Mouse (Mus musculus) spleen, postnatal 4 days (tissue): ENCODE data around the gene Ctcf.
A peak's percentile ranks its signal among the peaks of the same experiment; 100 is the strongest.
"Not testable (repeated sequence)": the region's sequence is repeated elsewhere in the genome, so short reads cannot be mapped to it uniquely, and the experiment has no call there.

Experiments used
- DNase-seq, 2 experiments: peaks; one replicate each; pipeline ENCODE4 v3.0.0; 2022; ENCODE audit warnings: low spot score in 2 of 2

Ctcf gene

DNA sequence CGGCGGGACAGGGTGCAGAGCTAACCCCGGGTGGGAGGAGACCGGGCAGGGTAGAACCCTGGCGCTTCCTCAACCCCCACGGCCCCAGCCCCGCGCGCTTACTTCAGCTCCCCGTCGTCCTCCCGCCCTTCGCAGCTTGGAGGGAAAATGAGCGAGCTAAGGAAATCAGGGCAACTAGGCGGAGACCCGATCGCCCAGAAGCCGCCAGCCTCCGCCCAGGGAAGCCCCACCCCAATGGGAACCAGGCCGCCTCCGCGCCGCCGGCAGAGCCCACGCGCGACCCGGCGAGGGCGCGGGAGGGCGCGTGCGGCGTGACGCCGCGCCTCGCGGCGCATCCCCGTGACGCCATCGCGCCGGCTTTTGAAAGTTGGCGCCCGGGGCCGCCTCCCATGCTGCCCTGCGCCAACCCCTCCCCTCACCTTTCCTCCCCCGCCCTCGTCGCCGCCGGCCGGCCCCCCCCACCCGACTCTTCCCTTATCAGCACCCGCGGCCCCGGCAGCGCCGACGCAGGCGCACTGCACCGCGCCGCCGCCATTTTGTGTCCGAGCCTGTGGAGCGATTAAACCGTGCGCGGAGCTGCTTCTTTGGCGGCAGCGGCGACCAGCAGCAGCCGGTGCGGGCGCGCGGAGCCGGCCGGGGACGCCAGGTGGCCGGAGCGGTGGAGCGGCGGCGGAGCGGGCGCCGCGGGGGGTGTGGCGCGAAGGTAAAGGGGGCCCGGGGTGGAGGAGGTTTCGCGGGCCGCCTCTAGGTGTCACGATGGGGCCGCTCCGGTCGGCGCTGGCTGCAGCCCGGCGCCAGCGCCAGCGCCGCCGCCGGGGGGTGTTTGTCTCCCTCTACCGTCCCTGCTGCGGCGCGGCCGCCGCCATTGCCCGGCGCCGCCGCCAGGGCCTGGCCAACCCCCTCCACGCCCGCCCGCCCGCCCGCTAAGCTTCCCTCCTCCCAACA, at the start of gene Ctcf:
TSS of gene Ctcf (plus strand) at position 551 of the 945 bp plus-strand sequence.
- DNase-seq: peak; percentile 92 to 96

DNA sequence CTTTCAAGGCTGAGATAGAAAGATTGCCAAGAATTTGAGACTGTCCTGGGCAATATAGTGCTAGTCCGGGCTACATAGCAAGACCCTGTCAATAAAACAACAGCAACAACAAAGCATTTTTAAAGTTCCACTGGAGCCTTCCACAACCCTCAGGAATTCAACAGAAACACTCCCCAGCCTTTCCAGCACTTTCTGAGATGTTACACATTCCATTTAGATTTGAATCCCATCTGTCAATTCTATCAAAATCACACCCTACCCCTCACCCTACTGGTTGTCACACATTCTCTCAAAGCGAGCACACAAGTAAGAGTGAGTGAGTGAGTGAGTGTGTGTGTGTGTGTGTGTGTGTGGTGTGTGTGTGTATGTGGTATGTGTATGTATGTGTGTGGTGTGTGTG, 43.9 kb upstream of the Ctcf start:
- DNase-seq: no peak

DNA sequence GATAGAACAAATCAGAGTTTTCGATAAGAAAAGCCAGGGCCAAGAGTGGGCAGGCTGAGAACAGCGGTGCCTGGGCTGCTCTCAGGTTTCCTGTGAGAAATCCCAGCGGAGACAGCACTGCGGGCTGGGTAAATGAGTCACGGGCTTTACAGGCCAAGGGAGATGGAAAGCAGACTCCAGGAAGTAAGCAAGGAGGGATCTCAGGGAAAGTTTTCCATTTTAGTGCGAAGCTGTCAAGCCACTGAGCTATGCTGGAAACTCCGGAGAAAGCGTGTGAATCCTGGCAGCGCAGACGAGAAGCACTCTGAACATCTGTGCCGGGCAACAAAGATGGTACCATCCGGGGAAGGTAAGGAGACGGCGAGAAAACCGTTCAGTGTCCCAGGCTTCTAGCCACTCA, 42.5 kb upstream of the Ctcf start:
- DNase-seq: no peak

DNA sequence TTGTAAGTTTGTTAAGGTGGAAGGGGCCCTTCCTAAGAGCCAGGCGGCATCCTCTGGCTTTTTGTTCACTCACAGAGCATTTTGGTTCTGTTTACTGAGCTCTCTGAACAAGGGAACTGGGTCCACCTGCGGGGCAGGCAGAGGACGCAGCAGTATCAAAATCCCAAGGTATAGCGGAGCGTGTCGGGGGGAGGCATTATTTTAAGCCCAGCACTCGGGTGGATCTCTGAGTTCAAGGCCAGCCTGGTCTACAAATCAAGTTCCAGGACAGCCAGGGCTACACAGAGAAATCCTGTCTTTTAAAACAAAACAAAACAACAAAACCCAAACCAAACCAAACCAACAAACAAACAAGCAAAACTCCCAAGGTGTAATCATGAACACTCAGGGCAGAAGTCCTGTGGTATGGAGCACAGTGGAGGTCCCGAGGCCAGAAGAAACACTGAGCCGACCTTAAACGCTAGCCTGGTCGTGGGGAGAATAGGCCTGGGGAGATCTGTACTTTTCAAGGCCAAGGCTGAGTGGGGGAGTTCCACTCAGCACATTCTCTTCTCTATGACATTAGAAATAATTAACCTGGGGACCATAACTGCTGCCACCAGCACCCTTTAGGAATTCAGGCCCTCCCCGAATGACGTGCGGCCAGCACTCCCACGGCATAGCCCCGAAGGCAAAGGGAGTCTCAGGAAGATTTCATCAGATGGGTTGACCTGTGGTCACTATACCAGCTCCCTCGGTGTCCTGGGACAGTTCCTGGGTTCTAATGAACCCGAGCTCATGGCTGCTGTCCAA, 41.7 kb upstream of the Ctcf start:
- no peak for DNase-seq

DNA sequence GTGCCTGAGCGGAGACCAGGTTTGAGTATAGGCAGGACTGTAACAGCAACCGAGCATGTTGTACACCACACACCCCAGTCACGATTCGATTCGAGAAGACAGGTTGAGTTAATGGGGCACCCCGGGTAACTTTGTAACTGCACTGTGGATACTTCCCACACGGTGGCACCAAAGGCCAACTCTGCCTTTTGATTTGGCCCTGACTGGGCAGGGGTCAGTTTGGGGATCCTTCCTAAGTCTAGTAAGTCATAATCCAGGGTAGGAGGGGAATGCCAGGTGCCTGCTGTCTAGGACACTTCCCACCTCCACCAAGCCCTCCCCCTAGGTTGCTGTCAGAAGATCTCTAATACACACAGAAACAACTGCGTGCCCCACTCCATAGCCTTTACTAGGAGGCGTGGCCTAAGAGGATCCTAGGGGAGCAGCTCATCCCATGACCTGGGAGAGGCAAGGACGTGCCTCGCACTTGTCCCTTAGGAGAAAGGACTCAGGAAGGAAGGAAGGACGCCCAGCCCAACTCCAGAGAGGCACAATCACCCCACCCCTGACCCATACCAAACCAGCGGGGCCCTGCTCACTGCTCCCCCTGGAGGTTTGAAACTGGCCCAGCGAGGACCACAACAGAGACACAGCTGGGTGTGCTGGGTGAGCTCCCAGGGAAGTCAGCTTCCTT, 39.9 kb upstream of the Ctcf start:
- peak; percentile 67 to 85 for DNase-seq

DNA sequence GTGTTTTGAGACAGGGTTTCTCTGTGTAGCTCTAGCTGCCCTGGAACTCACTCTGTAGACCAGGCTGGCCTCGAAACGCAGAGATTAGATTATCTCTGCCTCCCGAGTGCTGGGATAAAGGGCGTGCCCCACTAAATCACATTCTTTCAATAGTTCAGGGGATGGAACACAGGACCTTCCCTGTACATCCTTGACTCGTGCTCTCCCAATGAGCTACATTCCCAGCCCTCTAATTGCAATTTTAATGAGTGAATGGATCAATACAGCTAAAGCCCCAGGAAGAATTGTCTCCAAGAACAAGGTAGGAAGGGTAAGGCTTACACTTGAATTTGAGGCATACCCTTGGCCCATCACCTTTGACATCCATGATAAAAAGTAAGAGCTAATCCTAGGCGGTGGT, 37.6 kb upstream of the Ctcf start:
- no peak for DNase-seq

DNA sequence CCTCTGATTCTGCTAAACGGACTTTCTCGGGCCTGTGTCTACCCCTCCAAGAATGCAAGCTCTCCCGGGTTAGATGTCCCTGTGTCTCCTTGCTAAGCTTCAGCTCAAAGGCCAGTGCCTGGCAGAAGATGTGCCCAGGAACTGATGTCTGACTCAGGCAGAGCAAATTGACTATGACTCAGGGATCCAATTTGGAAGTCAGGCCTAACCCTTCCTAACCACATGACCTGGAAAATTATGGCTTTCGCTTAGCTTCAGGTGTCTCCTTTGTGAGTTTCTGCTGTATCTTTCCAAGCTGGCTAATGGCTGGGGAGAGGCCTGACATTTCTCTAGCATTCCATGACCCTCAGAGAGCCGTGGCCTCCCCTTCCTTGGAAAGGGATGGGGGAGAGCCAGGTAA, 35.1 kb upstream of the Ctcf start:
- no peak for DNase-seq

DNA sequence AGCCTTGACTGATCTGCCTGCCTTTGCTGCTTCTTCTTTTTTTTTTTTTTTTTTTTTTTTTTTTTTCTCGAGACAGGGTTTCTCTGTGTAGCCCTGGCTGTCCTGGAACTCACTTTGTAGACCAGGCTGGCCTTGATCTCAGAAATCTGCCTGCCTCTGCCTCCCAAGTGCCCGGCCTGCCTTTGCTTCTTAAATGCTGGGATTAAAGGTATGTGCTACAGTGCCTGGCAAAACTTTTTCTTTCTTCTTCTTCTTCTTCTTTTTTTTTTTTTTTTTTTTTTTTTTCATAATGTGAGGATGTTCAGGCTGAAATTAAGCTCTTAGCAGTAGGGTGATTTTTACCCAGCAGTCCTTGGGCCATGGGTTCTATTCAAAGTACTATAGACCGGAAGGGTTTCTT, 33.8 kb upstream of the Ctcf start:
- not testable (repeated sequence) for DNase-seq

DNA sequence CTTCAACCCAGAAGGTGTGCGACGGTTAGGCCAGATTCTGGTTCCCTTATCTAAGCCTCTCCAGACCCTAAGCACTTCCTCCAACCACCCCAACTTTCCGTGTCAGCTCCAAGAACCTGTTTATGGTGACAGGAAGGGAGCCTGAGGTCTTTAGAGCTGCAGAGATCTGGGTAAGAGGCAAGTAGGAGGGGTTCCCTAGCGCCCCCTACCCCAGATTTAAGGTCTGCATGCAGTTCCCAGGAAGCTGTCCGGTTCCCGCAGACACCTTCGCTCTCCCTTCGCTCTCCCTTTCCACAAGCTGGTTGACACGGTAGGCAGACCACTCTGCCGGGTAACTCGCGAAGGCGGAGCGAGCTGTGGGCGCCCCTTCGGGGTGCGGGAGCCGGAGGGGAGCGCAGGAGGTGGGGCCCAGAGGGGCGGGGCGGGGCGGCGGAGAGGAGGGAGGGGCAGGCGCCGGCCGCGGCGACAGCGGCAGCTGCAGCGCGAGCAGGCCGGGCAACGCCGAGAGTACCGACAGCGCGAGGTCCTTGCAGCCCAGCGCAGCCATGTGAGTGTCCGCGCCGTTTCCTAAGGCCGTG, 31.5 kb upstream of the Ctcf start, which contains the start of gene Ripor1:
TSS of gene Ripor1 (plus strand) at position 452 of the 578 bp plus-strand sequence.
- peak; percentile 78 to 92 for DNase-seq

DNA sequence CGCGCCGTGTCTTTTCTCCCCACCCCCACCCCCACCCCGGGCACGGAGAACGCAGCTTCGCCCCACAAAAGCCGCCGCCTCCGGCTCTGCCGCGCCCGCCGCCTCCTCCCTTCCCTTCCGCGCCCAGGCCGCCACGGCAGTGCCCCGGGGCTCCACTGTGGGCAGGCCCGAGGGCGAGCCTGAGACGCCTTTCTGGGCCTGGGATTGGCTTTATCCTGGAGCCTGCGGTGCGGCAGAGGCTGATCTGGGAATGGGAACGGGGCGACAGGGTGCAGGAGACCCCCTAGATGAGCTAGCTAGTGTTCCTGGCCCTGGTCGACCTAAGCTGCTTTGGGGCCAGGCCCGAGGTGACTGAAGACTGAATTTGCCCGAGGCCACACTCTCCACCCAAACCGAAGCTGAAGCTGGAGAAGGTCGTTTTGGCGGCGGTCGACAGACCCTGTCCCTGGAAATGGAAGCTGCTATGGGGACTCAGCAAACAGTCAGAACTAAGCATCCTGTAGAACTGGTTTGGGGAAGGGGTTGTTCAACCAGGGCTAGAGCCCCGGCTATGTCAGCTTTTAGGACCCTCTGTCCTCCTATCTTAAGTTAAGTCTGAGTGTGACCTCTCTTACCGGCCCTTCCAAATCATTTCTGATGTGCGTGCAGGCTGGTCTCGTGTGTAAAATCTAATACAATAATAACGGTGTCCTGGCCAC, 30.7 kb upstream of the Ctcf start:
- DNase-seq: peak; percentile 59 to 86

DNA sequence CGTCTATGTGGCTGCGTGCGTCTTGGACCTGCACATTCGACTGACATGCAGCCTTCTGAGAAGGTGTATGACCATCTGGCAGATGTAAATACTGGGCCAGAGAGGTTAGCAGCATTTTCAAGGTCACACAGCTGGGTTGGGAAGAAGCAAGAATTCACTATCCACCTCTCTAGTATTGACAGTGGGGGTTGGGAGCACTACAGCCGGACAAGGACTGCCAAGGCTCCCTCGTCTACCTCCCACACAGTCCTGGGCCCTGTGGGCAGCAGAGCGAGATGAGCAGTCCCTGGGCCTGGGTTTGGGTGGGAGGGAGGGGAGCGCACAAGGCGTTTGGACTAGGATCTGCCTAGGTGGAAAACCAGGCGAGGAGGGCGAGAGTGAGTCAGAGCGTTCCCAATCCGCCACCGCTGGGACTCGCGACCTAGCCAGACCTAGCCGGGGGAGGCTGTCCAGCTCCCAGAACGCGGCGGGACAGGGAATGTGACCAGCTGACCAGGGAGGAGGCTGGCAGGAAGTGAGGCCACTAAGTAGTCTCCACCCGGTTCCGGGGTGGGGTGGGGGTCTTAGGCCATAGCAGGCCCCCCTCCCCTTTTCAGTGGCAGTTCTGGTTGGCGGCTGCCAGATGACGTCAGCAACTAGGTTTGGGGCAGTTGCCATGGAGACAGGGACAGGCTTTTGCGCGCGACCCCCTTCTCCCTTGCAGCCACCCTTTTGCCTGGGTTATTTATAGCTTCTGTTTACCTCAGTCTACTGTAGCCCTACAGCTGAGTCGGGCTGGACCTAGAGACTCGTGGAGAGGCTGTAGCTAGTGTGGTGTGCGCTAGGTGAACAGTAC, 30.0 kb upstream of the Ctcf start:
- DNase-seq: peak; percentile 59 to 81

DNA sequence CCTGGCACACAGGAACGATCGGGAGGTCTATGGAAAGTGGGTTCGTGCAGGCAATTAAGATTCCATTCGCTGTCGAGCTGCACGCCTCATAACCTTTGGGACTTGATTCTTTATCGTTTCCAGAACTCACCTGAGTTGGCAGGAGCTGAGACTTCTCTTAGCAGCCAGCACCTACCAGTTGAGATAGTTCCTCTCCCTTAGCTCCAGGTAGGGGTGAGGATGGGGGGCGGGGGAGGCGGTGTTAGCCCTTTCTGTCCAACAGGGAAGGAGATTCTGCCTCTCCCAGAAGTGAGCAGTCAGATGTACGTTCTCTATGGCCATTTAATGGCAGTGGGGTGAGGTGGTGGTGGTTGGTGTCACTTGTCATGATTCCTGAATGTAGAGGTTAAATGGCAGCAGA, 29.3 kb upstream of the Ctcf start:
- DNase-seq: peak in 1 of 2 experiments; percentile 65

DNA sequence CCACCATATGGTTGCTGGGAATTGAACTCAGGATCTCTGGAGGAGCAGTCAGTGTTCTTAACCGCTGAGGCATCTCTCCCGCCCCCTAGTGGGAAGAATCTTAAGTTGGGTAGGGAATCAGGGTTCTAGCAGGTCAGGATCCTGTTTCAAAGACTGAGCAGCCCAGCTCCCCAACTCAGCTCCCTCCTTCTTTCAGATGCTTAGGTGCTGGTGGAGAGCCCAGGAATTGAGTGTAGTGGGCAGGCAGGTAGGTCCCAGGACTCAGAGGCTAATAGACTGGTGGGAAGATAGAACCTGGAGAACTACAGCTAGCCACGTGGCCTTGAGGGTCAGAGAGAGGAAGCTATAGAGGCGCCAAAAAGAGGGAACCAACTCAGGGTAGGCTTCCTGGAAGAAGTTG, 28.7 kb upstream of the Ctcf start:
- DNase-seq: peak; percentile 72 to 83

DNA sequence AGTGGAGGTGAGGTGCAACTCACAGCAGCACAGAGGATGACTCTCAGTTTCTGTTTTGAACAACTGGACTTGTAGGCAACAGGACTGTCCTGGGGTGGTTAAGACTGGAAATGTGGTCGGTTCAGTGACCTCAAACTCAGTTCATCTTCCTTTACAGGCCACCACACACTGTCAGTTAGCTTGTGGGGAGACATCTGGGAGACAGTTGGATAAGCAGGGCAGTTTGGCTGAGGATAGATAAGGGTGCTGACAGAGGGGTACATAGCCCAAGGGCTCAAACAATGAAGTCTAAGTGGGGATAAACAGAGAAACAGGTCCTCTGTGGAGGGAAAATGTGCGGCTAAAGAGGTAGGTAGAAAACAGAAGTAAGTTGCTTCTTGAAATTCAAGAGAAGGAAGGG, 27.0 kb upstream of the Ctcf start:
- DNase-seq: no peak

DNA sequence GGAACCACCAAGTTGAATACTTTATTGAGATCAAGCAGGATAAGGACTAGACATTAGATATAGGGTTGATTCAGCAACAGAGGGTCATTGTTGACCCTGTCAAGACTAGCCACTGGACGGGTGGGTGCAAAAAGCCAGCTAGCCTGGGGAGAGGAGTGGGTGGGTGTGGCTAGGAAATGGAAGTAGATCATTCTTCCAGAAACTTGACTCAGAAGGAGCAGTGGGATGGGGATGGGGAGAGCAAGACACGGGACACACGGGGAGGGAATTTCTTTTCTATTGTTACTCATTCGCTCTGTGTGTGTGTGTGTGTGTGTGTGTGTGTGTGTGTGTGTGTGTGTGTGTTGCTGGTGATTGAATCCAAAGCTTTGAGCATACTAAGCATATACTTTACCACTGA, 26.6 kb upstream of the Ctcf start:
- no peak for DNase-seq

DNA sequence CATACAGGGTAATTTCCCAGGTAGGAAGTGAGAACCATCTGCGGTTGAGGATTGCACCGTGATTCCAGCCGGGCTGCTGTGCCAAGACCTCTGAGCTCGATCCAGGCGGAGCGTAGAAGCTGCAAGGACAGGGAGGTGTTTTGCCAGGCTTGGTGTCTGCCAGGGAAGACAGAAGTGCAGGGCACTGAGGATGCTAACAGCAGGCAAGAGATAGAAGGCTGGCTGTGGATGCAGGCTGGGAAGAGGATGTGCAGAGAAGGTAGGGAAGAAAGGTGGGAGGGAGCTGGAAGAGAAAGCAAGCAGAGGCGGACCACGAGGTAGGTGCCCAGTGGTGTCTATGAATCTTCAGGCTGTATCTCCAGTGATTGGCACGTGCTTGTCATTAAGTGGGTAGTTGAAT, 24.5 kb upstream of the Ctcf start:
- no peak for DNase-seq

DNA sequence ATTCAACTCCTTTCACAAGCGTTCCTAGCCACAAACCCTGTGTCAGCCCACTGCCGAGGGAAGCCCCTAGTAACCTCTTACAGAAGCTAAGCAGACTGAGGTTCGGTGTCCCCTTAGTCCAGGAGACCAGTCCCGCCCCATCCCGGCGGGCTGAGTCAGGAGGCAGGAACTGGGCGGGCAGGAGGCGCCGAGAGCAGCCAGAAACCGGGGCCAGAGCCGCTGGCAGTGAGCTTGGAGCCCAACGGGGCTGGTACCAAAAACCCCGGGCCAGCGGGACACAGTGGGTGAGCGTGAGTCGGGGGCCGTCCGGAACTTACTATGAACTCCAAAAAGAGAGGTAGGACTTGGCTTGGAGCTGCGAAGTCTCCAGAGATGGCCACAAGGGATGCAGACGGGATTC, 23.3 kb upstream of the Ctcf start:
- DNase-seq: peak in 1 of 2 experiments; percentile 74

DNA sequence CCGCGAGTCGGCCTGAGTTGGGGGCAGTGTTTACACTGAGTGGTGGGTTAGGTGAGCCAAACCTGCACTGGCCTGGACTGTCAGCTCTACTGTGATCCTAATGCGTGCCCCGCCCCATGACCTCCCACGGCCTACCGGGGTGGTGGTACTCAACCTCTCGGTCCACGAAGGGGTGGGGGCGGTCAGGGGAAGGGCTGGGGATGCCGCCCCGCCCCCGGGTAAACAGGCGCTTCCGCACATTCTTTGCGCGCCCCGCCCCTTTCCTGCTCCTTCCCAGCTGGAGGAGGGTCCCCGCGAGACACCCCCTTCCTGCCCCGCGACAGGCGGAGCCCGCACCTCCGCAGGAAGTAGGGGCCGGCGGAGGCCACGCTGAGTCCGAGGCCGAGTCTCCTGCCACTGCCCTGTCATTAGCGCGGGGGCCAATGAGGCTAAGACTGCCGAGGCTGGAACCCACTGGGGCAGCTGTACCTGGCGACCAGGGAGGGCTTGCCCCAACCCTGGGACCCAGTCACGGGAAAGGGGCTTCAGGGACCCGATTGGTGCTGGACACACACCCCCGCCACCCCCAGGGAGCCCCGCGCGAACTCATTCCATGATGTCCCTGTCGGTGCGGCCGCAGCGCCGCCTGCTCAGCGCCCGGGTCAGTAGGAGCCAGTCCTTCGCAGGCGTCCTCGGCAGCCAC, 22.4 kb upstream of the Ctcf start:
- peak; percentile 53 to 77 for DNase-seq

DNA sequence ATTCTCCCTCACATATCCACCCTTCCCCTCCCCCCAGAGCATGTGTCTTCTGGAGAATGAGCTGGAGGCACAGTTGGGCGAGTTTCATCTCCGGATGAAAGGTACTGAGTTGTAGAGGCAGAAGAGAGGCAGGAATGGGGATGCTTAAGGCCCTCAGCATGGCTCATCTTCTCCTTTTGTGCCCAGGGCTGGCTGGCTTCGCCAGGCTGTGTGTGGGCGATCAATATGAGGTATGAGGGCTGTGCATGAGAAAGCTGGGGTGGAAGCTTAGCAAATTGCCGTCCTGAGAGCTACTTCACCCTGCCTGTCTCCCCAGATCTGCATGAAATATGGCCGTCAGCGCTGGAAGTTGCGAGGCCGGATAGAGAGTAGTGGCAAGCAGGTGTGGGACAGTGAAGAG, 20.4 kb upstream of the Ctcf start:
- peak in 1 of 2 experiments; percentile 58 for DNase-seq
